Mouse (Mus musculus): ENCODE data around the gene Fbxo41. TPM values are rescaled to one million over a fixed set of nuclear protein-coding genes. Genes with fewer than 3 reads are reported as not detected.

Gene Fbxo41
- total RNA-seq, 1 experiment from 2014 or later: 1.2 TPM

GRCm38 (mm10) chr6:85445286-85445685 is 57.5 kb downstream of the Fbxo41 start:
- no peak for DNase-seq

GRCm38 (mm10) chr6:85444266-85444965 is 58.4 kb downstream of the Fbxo41 start:
- DNase-seq: no peak

GRCm38 (mm10) chr6:85443488-85444233 is 59.1 kb downstream of the Fbxo41 start:
- DNase-seq: no peak

GRCm38 (mm10) chr6:85441142-85441541 is 61.7 kb downstream of the Fbxo41 start:
- no peak for DNase-seq

GRCm38 (mm10) chr6:85436631-85437030 is 66.2 kb downstream of the Fbxo41 start:
- no peak for DNase-seq

GRCm38 (mm10) chr6:85436204-85436603 is 66.6 kb downstream of the Fbxo41 start:
- no peak for DNase-seq

- no peak for DNase-seq
Observed at GRCm38 (mm10) chr6:85433865-85434264, 68.9 kb downstream of the Fbxo41 start.

- peak; percentile 93 for DNase-seq
Observed at GRCm38 (mm10) chr6:85431842-85432431, 70.9 kb downstream of the Fbxo41 start, which contains the start of gene Smyd5. Gene Smyd5 (plus strand): TSS chr6:85431989.

GRCm38 (mm10) chr6:85431274-85431841 is 71.4 kb downstream of the Fbxo41 start:
- DNase-seq: no peak

- no peak for DNase-seq
Observed at GRCm38 (mm10) chr6:85423836-85424379, 78.9 kb downstream of the Fbxo41 start, which contains the start of gene Noto. Gene Noto (plus strand): TSS chr6:85423886.

Other genes starting within 250 kb of the Fbxo41 start
- 19.8 and 23.0 TPM in 2 replicates for gene Sfxn5, start 169.6 kb downstream of the Fbxo41 start, total RNA-seq (2021)
- gene Rab11fip5, start 128.4 kb downstream of the Fbxo41 start, total RNA-seq (2021): 27.7 and 38.8 TPM in 2 replicates
- gene Noto, start 79.1 kb downstream of the Fbxo41 start, total RNA-seq (2021): not detected in 2 replicates
- gene Smyd5, start 71.0 kb downstream of the Fbxo41 start, total RNA-seq (2021): 28.8 and 29.4 TPM in 2 replicates
- 245 and 261 TPM in 2 replicates for gene Cct7, start 51.5 kb downstream of the Fbxo41 start, total RNA-seq (2021)
- 16.8 and 19.2 TPM in 2 replicates for gene Pradc1, start 51.0 kb downstream of the Fbxo41 start, total RNA-seq (2021)
- gene Egr4, start 10.6 kb upstream of the Fbxo41 start, total RNA-seq (2021): not detected in 2 replicates
- 12.8 and 13.4 TPM in 2 replicates for gene Alms1, start 84.5 kb upstream of the Fbxo41 start, total RNA-seq (2021)
- 2.9 and 3.4 TPM in 2 replicates for gene Nat8f7, start 210.2 kb upstream of the Fbxo41 start, total RNA-seq (2021)

All from adrenal gland, postnatal 25 days (tissue).